26 mouse cellular contexts compared by ENCODE assay signal in the genomic region with DNA sequence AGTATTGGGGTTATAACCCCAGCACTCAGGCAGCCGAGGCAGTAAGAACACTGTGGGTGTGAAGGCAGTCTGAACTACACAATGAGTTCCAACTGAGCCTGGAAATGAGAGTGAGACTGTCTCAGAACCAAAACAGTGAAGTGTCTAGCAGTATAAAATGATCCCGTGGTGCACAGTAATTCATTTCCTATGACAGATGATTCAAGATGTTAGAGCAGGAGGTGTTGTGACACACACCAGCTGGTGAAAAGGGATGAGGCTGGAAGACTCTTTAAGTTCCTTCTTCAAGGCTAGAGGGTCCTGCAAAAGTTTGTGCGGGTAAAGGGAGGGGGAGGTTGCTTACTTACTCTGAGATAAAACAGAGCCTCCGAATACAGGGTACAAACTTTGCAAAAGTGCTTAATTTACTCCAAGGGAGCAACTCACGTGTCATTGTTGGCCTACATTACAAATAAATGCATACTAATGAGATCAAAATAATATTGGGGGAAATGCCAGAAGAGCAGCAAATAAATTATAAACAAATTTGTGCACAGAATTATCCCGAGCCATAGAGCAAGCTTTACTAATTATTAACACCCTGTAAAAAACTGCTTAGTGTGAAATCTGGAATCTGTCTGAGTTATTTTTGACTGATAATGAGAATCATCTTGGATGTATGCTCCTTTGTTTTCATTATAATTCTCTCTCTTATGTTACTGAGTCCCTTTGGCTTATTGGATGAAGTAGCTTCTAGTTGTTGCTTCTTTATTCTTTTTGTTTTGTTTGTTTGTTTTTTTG.
DNase-seq lines count a peak whose midpoint lies in the region; ATAC-seq and TF ChIP-seq lines count a peak whose summit lies in the region.
"Had no signal": no experiment of that assay in that cellular context is flagged by ENCODE, and none has a peak within 500 bp of the region (broad histone marks: within the 10 kb centered on the region; RNA-seq: fewer than 3 reads in every experiment).

No protein-coding gene starts in this region.

- no peak overlapping the region for H3K27ac ChIP-seq in lung, embryonic 14.5 days (ENCODE audit: low read depth)
- H3K27ac ChIP-seq in forebrain, embryonic 16.5 days (ENCODE audit: low read length): no peak overlapping the region
- no peak overlapping the region for H3K27ac ChIP-seq in heart, embryonic 12.5 days (ENCODE audit: poor library complexity, severe bottlenecking)
- H3K27ac ChIP-seq: embryonic facial prominence, embryonic 10.5 days; heart, adult 2 months; hindbrain, embryonic 13.5 days; kidney, postnatal 0 days; midbrain, embryonic 10.5 days; neural tube, embryonic 13.5 days had no signal

- no peaks in the 10 kb centered on the region for H3K9me3 ChIP-seq in lung, embryonic 14.5 days (ENCODE audit: low read depth, low read length)
- no peaks in the 10 kb centered on the region for H3K9me3 ChIP-seq in forebrain, embryonic 16.5 days (ENCODE audit: control insufficient read depth, low read length)
- H3K9me3 ChIP-seq in heart, embryonic 12.5 days (replicated peaks): no peaks in the 10 kb centered on the region
- H3K9me3 ChIP-seq: embryonic facial prominence, embryonic 10.5 days; hindbrain, embryonic 13.5 days; midbrain, embryonic 10.5 days; neural tube, embryonic 13.5 days had no signal

- peak; percentile 50 for DNase-seq in lung, embryonic 14.5 days
- DNase-seq in lung, adult 2 months: no peak
- peak; percentile 26 for DNase-seq in layer of hippocampus, adult 8-10 months (ENCODE audit: low spot score in 2 of 2)
- no peak for DNase-seq in adipocyte (ENCODE audit: low spot score)
- DNase-seq in embryo, embryonic 9.5 days (ENCODE audit: extremely low spot score): no peak
- DNase-seq: adrenal gland, adult 8-10 months; B cell, adult 2 months; cerebellum, adult 9-10 months; gastrocnemius, postnatal 36 days; heart, adult 2 months; heart, postnatal 36 days; kidney, adult 11 months; lung, postnatal 10 days; retina, postnatal 1 day had no signal

- no peak overlapping the region for H3K9ac ChIP-seq in lung, embryonic 14.5 days
- no peak overlapping the region for H3K9ac ChIP-seq in forebrain, embryonic 16.5 days (replicated peaks; ENCODE audit: low read depth, low read length)
- H3K9ac ChIP-seq in heart, embryonic 12.5 days: no peak overlapping the region
- H3K9ac ChIP-seq: hindbrain, embryonic 13.5 days; neural tube, embryonic 13.5 days had no signal

- no peaks in the 10 kb centered on the region for H3K36me3 ChIP-seq in lung, embryonic 14.5 days (ENCODE audit: insufficient read depth)
- no peaks in the 10 kb centered on the region for H3K36me3 ChIP-seq in forebrain, embryonic 16.5 days (ENCODE audit: control insufficient read depth, insufficient read depth)
- no peaks in the 10 kb centered on the region for H3K36me3 ChIP-seq in heart, embryonic 12.5 days
- H3K36me3 ChIP-seq: embryonic facial prominence, embryonic 10.5 days; G1E; hindbrain, embryonic 13.5 days; midbrain, embryonic 10.5 days; neural tube, embryonic 13.5 days had no signal

- no peaks in the 10 kb centered on the region for H3K4me1 ChIP-seq in lung, embryonic 14.5 days (ENCODE audit: insufficient read depth)
- no peaks in the 10 kb centered on the region for H3K4me1 ChIP-seq in lung, adult 2 months (ENCODE audit: control insufficient read depth, insufficient read depth, low read length)
- no peaks in the 10 kb centered on the region for H3K4me1 ChIP-seq in forebrain, embryonic 16.5 days (replicated peaks; ENCODE audit: control insufficient read depth, insufficient read depth, low read length)
- no peaks in the 10 kb centered on the region for H3K4me1 ChIP-seq in heart, embryonic 12.5 days (replicated peaks)
- H3K4me1 ChIP-seq: embryonic facial prominence, embryonic 10.5 days; hindbrain, embryonic 13.5 days; midbrain, embryonic 10.5 days; neural tube, embryonic 13.5 days had no signal

- H3K4me3 ChIP-seq in lung, embryonic 14.5 days (ENCODE audit: low read depth, low read length): no peak overlapping the region
- no peak overlapping the region for H3K4me3 ChIP-seq in lung, adult 2 months (replicated peaks; ENCODE audit: extremely low read depth, low read depth, low read length)
- no peak overlapping the region for H3K4me3 ChIP-seq in forebrain, embryonic 16.5 days (replicated peaks; ENCODE audit: low read length)
- no peak overlapping the region for H3K4me3 ChIP-seq in heart, embryonic 12.5 days
- H3K4me3 ChIP-seq: embryonic facial prominence, embryonic 10.5 days; heart, adult 2 months; hindbrain, embryonic 13.5 days; midbrain, embryonic 10.5 days; myocyte; neural tube, embryonic 13.5 days had no signal

- peak; percentile 75; the same call in 1 of the 2 replicates for ATAC-seq in lung, embryonic 14.5 days (ENCODE audit: insufficient read depth)
- ATAC-seq in forebrain, embryonic 16.5 days: peak; percentile 94
- ATAC-seq in heart, embryonic 12.5 days (ENCODE audit: insufficient number of reproducible peaks, low FRiP score): no peak
- ATAC-seq: midbrain, embryonic 16.5 days; Patski had no signal

- no peak overlapping the region for H3K4me2 ChIP-seq in lung, embryonic 14.5 days
- H3K4me2 ChIP-seq in forebrain, embryonic 16.5 days (ENCODE audit: low read length): no peak overlapping the region
- H3K4me2 ChIP-seq in heart, embryonic 12.5 days: no peak overlapping the region
- H3K4me2 ChIP-seq: hindbrain, embryonic 13.5 days; neural tube, embryonic 13.5 days had no signal

- TF ChIP-seq CTCF in lung, embryonic 14.5 days (IDR thresholded peaks at IDR 0.05; ENCODE audit: low read depth): no peak
- no peak for TF ChIP-seq CTCF in lung, adult 2 months (IDR thresholded peaks at IDR 0.05; ENCODE audit: insufficient read depth, low read length)

- WGBS in lung, embryonic 14.5 days: 36% methylated on average over 6 of the region's 6 CpGs
- 42% methylated on average over 6 of the region's 6 CpGs for WGBS in lung, adult 2 months
- WGBS in forebrain, embryonic 16.5 days: 38% methylated on average over 6 of the region's 6 CpGs
- WGBS in heart, embryonic 12.5 days: 64% methylated on average over 6 of the region's 6 CpGs

- no peak for TF ChIP-seq POLR2A in lung, adult 2 months (IDR thresholded peaks at IDR 0.05; ENCODE audit: borderline replicate concordance, extremely low read depth, low read depth, low read length)

- no peaks in the 10 kb centered on the region for H3K27me3 ChIP-seq in lung, embryonic 14.5 days (ENCODE audit: insufficient read depth, low read length)
- no peaks in the 10 kb centered on the region for H3K27me3 ChIP-seq in forebrain, embryonic 16.5 days (replicated peaks; ENCODE audit: control insufficient read depth, insufficient read depth, low read length)
- H3K27me3 ChIP-seq in heart, embryonic 12.5 days (replicated peaks): no peaks in the 10 kb centered on the region
- H3K27me3 ChIP-seq: CH12.LX; hindbrain, embryonic 13.5 days; neural tube, embryonic 13.5 days; Patski had no signal

Comparison
In these comparisons a context has a peak if more than half of its experiments do, and no peak if none do; other contexts are left out.
1. DNase-seq: peak in lung, embryonic 14.5 days (single experiment) and layer of hippocampus, adult 8-10 months (2 of 2); none in lung, adult 2 months (single experiment), adipocyte (single experiment) and embryo, embryonic 9.5 days (single experiment).